Mouse (Mus musculus) small intestine, adult 2 months (tissue): Measurements from ENCODE around the gene Ormdl3. TPM values are rescaled to one million over a fixed set of nuclear protein-coding genes. Genes with fewer than 3 reads are reported as not detected.

Source experiments
- H3K27ac ChIP-seq: fragments of 200-500 bp; 2 replicates; pipeline ENCODE4 v1.5.1; 2012; ENCODE audit warnings: low read depth, low read length, control low read depth, inconsistent platforms; ENCODE audit not compliant: insufficient read depth
- H3K27me3 ChIP-seq: fragments of 200-500 bp; 2 replicates; pipeline ENCODE4 v1.6.1; 2012; ENCODE audit warnings: mild to moderate bottlenecking, moderate library complexity, low read length, inconsistent platforms; ENCODE audit not compliant: control insufficient read depth, insufficient read depth
- H3K36me3 ChIP-seq: fragments of 200-500 bp; 2 replicates; pipeline ENCODE4 v1.6.1; 2012; ENCODE audit warnings: mild to moderate bottlenecking, low read length, control low read depth, inconsistent platforms; ENCODE audit not compliant: control insufficient read depth, insufficient read depth
- H3K4me1 ChIP-seq: fragments of 200-500 bp; 2 replicates; pipeline ENCODE4 v1.6.1; 2012; ENCODE audit warnings: low read length, inconsistent platforms, mixed read lengths; ENCODE audit not compliant: control insufficient read depth, insufficient read depth, insufficient read length
- H3K4me3 ChIP-seq: fragments of 200-500 bp; 2 replicates; pipeline ENCODE4 v1.5.1; 2012; ENCODE audit warnings: low read depth, mild to moderate bottlenecking, control low read depth, inconsistent platforms, low read length, moderate library complexity
- CTCF ChIP-seq: fragments of 200-500 bp; IDR thresholded peaks from 2 replicates; pipeline ENCODE4 v1.5.1; 2012; ENCODE audit warnings: low read depth, mild to moderate bottlenecking, control low read depth, inconsistent platforms, low read length, moderate library complexity, mixed read lengths; ENCODE audit not compliant: insufficient replicate concordance, insufficient read length; ENCODE audit errors: extremely low read depth
- POLR2A ChIP-seq: fragments of 200-500 bp; IDR thresholded peaks from 2 replicates; pipeline ENCODE4 v1.6.1; 2012; ENCODE audit warnings: low read depth, mild to moderate bottlenecking, control low read depth, inconsistent platforms, low read length, moderate library complexity
- WGBS: fragments of 180-500 bp; shearing (Covaris S2); methylation state at CpG from one replicate; pipeline ENCODE4 v1.1.7; 2018; 5-methylcytosine and 5-hydroxymethylcytosine counted together
- polyA plus RNA-seq: library from polyadenylated mRNA; depleted of rRNA; stranded (reverse); fragments of >200 nt; gene quantifications from 2 replicates; pipeline ENCODE4 v1.2.3, GENCODE M21; 2012

Gene Ormdl3
- polyA plus RNA-seq, 1 experiment: 105 TPM

GRCm38 (mm10) chr11:98568326-98568725 lies 18.8 kb downstream of the Ormdl3 start:
- no peaks in the 10 kb centered on the region for H3K36me3 ChIP-seq
- no peaks in the 10 kb centered on the region for H3K27me3 ChIP-seq
- H3K4me1 ChIP-seq: peaks cover 6% of the 10 kb centered on the region
- 86% methylated on average over 8 of the region's 8 CpGs for WGBS
- H3K27ac ChIP-seq: no peak overlapping the region
- TF ChIP-seq CTCF: peak; percentile 61; the same call in 1 of the 2 replicates
- TF ChIP-seq POLR2A: no peak
- no peak overlapping the region for H3K4me3 ChIP-seq

DNA sequence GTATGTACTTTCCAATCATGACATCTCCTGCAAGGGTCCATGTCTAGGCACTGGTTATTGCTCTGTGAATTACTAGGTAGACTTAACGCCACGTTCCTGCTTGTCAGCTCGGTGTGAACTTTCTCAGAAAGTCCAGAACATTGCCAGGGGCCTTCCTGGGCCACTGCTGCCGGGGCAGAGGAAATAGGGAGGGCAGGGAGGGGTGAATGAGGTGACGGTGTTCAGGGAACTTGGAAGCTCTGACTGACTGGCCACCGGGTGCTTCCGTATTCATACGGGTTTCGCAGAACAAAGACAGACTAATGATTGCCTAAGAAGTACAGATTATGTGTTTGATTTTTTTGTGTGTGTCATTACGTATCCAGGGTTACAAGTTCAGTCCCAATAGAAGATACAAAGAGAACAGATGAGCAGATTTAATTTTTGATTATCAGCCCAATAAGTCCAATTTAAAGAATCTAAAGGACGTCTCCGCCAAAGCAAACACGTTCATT lies 23.2 kb downstream of the Ormdl3 start:
- Histone ChIP-seq H3K4me1 (peaks cover 23% of the 10 kb centered on the region), H3K27me3 (no peaks in the 10 kb centered on the region), H3K36me3 (no peaks in the 10 kb centered on the region), H3K27ac (peak overlapping the region; percentile 83), H3K4me3 (no peak overlapping the region)
- TF ChIP-seq POLR2A (no peak), CTCF (no peak)
- WGBS: 21% methylated on average over 13 of the region's 13 CpGs

- peak overlapping the region; percentile 83; the same call in 1 of the 2 replicates for H3K27ac ChIP-seq
- no peak overlapping the region for H3K4me3 ChIP-seq
- H3K36me3 ChIP-seq: no peaks in the 10 kb centered on the region
- H3K4me1 ChIP-seq: peaks cover 23% of the 10 kb centered on the region
- TF ChIP-seq POLR2A (no peak), CTCF (no peak)
- no peaks in the 10 kb centered on the region for H3K27me3 ChIP-seq
- 43% methylated on average over 3 of the region's 3 CpGs for WGBS
Observed at GRCm38 (mm10) chr11:98563025-98563424, 24.1 kb downstream of the Ormdl3 start.

DNA sequence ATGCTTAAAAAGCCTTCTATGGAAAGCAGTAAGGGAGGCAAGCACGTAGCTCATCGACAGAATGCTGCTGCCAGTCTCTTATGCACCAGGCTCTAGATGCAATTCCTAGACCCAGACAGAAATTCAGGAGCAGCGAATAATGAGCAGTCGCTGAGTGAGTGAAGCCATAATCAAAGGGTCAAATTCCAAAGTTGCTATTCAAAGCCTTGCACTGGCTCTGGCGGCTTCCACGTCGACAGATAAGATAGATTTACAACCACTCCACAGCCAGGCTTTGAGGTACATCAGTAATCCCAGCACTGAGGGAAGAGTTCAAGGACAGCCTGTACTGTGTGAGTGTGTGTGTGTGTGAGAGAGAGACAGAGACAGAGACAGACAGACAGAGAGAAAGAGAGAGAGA lies 26.2 kb downstream of the Ormdl3 start:
- H3K4me3 ChIP-seq: no peak overlapping the region
- TF ChIP-seq CTCF (no peak), POLR2A (no peak)
- no peaks in the 10 kb centered on the region for H3K36me3 ChIP-seq
- no peaks in the 10 kb centered on the region for H3K27me3 ChIP-seq
- peak overlapping the region; percentile 76 for H3K27ac ChIP-seq
- WGBS: 18% methylated on average over 7 of the region's 7 CpGs
- H3K4me1 ChIP-seq: peaks cover 23% of the 10 kb centered on the region

- TF ChIP-seq POLR2A: no peak
- no peak for TF ChIP-seq CTCF
- Histone ChIP-seq H3K4me1 (peaks cover 7% of the 10 kb centered on the region; the same call in 1 of the 2 replicates), H3K27me3 (no peaks in the 10 kb centered on the region), H3K27ac (no peak overlapping the region), H3K4me3 (no peak overlapping the region), H3K36me3 (no peaks in the 10 kb centered on the region)
- 45% methylated on average over 12 of the region's 12 CpGs for WGBS
Observed at GRCm38 (mm10) chr11:98555124-98555700, 32.0 kb downstream of the Ormdl3 start.

GRCm38 (mm10) chr11:98553966-98554365 lies 33.2 kb downstream of the Ormdl3 start:
- H3K27me3 ChIP-seq: 0 out of 2 replicates have a peak, but pooled peaks cover 7% of the 10 kb centered on the region

DNA sequence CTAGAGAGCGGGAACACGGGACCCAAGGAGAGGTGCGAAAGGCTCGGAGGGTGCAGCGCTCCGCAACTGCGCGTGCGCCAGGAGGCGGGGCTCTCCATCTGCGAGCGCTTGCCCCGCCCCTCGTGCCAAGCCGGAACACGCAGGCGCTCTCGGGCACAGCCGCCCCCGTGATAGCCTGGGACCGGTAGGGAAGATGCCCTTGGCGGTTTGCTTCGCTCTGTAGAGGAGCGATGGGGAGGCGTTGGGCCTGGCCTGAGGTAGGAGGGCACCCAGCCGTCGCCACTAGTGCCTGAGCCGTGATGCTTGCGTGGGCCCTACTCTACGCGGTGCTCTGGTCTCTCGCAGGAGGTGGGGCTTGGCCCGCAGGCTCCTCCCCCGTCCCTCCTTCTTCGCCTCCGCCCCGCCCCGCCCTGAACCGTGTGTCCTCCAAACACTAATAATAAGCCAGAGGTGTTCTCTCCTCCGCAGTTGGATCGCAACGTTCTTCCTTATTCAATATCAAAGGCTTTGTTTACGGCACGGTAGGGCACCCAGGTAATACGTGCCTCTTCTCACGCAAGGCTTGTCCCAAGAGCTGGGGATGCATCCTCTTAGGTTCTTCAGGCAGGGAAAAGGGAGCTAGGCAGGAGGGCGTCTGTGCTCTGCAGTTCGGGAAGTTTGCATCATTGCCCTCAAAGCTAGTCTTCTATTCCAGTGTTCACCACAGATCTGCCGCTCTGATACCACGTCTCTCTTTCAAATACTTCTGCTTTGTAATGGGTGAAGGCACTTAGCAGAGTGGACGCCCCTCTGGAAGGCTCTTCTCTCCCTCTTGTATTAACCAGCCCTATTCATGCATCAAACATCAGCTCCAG lies 36.0 kb downstream of the Ormdl3 start, which contains the start of gene Zpbp2:
TSS of gene Zpbp2 (plus strand) at position 123 of the 854 bp plus-strand sequence.
- WGBS: under 1% methylated on average over 51 of the region's 51 CpGs

More at GRCm38 (mm10) chr11:98553966-98554365, 33.2 kb downstream of the Ormdl3 start:
- 95% methylated on average over 4 of the region's 4 CpGs for WGBS
- Histone ChIP-seq H3K36me3 (no peaks in the 10 kb centered on the region), H3K4me3 (no peak overlapping the region), H3K27ac (no peak overlapping the region), H3K4me1 (peaks cover 6% of the 10 kb centered on the region; the same call in 1 of the 2 replicates)
- TF ChIP-seq CTCF (0 out of 2 replicates have a peak, but pooled peaks have one; percentile 7), POLR2A (no peak)

More for the DNA sequence above, 36.0 kb downstream of the Ormdl3 start, which contains the start of gene Zpbp2:
- TF ChIP-seq POLR2A (no peak), CTCF (no peak)
- Histone ChIP-seq H3K4me1 (peaks cover 6% of the 10 kb centered on the region; the same call in 1 of the 2 replicates), H3K27me3 (peaks cover 21% of the 10 kb centered on the region), H3K27ac (peak within 1 kb of the TSS; percentile 90), H3K36me3 (no peaks in the 10 kb centered on the region), H3K4me3 (peak within 1 kb of the TSS; percentile 94)
